ENCODE assay signal across 13 mouse cellular contexts in genomic region chr6:146387039-146387713, GRCm38 (mm10).
DNase-seq lines count a peak whose midpoint lies in the region; ATAC-seq and TF ChIP-seq lines count a peak whose summit lies in the region.
"Had no signal": no experiment of that assay in that cellular context is flagged by ENCODE, and none has a peak within 500 bp of the region (broad histone marks: within the 10 kb centered on the region; RNA-seq: fewer than 3 reads in every experiment).

No protein-coding gene starts in this region.

- TF ChIP-seq CTCF in heart, postnatal 0 days (IDR thresholded peaks at IDR 0.05; ENCODE audit: low read depth), result no peak

- DNase-seq in heart, postnatal 0 days (ENCODE audit: low spot score), result no peak
- DNase-seq in embryonic facial prominence, embryonic 10.5 days (ENCODE audit: low spot score), result no peak
- DNase-seq in B cell, adult 2 months, result no peak
- no peak for DNase-seq in cerebellum, adult 18-20 months
- DNase-seq in left cerebral cortex, postnatal 14 days (ENCODE audit: low spot score in 2 of 2), result no peak
- DNase-seq: gastrocnemius, postnatal 14 days; kidney, adult 11 months had no signal

- WGBS in heart, postnatal 0 days, result 40% methylated on average over 6 of the region's 6 CpGs
- 42% methylated on average over 6 of the region's 6 CpGs for WGBS in heart, embryonic 12.5 days
- 53% methylated on average over 6 of the region's 6 CpGs for WGBS in embryonic facial prominence, embryonic 10.5 days
- WGBS in intestine, embryonic 16.5 days, result 48% methylated on average over 6 of the region's 6 CpGs

- H3K4me1 ChIP-seq in heart, postnatal 0 days (ENCODE audit: control insufficient read depth, insufficient read depth), result no peaks in the 10 kb centered on the region
- H3K4me1 ChIP-seq in heart, embryonic 12.5 days (replicated peaks), result peaks cover 5% of the 10 kb centered on the region
- H3K4me1 ChIP-seq in embryonic facial prominence, embryonic 10.5 days, result peaks cover 12% of the 10 kb centered on the region
- peaks cover 6% of the 10 kb centered on the region for H3K4me1 ChIP-seq in intestine, embryonic 16.5 days (ENCODE audit: control insufficient read depth, insufficient read depth, low read length)

- intact Hi-C loops in left cerebral cortex, postnatal 14 days (cut with DNase I), result no loop called here

- no peak overlapping the region for H3K4me3 ChIP-seq in heart, postnatal 0 days (ENCODE audit: low read depth, low read length)
- H3K4me3 ChIP-seq in heart, embryonic 12.5 days, result no peak overlapping the region
- H3K4me3 ChIP-seq in embryonic facial prominence, embryonic 10.5 days, result no peak overlapping the region
- H3K4me3 ChIP-seq in intestine, embryonic 16.5 days (ENCODE audit: low read length), result no peak overlapping the region
- H3K4me3 ChIP-seq: embryonic facial prominence, embryonic 15.5 days; megakaryocyte, embryonic 14.5 days had no signal

- H3K27me3 ChIP-seq in heart, postnatal 0 days (ENCODE audit: control insufficient read depth, insufficient read depth, low read length), result no peaks in the 10 kb centered on the region
- no peaks in the 10 kb centered on the region for H3K27me3 ChIP-seq in heart, embryonic 12.5 days (replicated peaks)
- no peaks in the 10 kb centered on the region for H3K27me3 ChIP-seq in embryonic facial prominence, embryonic 10.5 days (replicated peaks; ENCODE audit: low read depth, poor library complexity, severe bottlenecking)
- no peaks in the 10 kb centered on the region for H3K27me3 ChIP-seq in intestine, embryonic 16.5 days (replicated peaks; ENCODE audit: control insufficient read depth, insufficient read depth, low read length)
- H3K27me3 ChIP-seq: embryonic facial prominence, embryonic 15.5 days; megakaryocyte, embryonic 14.5 days had no signal

- peak; percentile 27; the same call in 1 of the 2 replicates for ATAC-seq in heart, postnatal 0 days (ENCODE audit: insufficient read depth, low read depth)
- no peak for ATAC-seq in heart, embryonic 12.5 days (ENCODE audit: insufficient number of reproducible peaks, low FRiP score)
- ATAC-seq in CD4-positive, CD25-positive, alpha-beta regulatory T cell, adult 4 months, result peak; percentile 73
- peak; percentile 53; the same call in 1 of the 2 replicates for ATAC-seq in intestine, embryonic 16.5 days

- H3K27ac ChIP-seq in heart, postnatal 0 days (ENCODE audit: low read depth), result no peak overlapping the region
- no peak overlapping the region for H3K27ac ChIP-seq in heart, embryonic 12.5 days (ENCODE audit: poor library complexity, severe bottlenecking)
- H3K27ac ChIP-seq in embryonic facial prominence, embryonic 10.5 days (replicated peaks), result peak overlapping the region; percentile 49; the same call in 1 of the 2 replicates
- no peak overlapping the region for H3K27ac ChIP-seq in intestine, embryonic 16.5 days (ENCODE audit: low read length)
- H3K27ac ChIP-seq: embryonic facial prominence, embryonic 15.5 days had no signal

- H3K9ac ChIP-seq in heart, postnatal 0 days (replicated peaks; ENCODE audit: low read depth, low read length), result no peak overlapping the region
- no peak overlapping the region for H3K9ac ChIP-seq in heart, embryonic 12.5 days
- H3K9ac ChIP-seq in intestine, embryonic 16.5 days (ENCODE audit: low read depth, low read length), result no peak overlapping the region; the same call in 1 of the 2 replicates
- H3K9ac ChIP-seq: embryonic facial prominence, embryonic 15.5 days had no signal

- no peak overlapping the region for H3K4me2 ChIP-seq in heart, postnatal 0 days (ENCODE audit: low read depth, low read length)
- no peak overlapping the region for H3K4me2 ChIP-seq in heart, embryonic 12.5 days
- no peak overlapping the region for H3K4me2 ChIP-seq in intestine, embryonic 16.5 days (ENCODE audit: low read depth, low read length)
- H3K4me2 ChIP-seq: embryonic facial prominence, embryonic 15.5 days; liver, embryonic 11.5 days had no signal

- H3K36me3 ChIP-seq in heart, postnatal 0 days (replicated peaks; ENCODE audit: control insufficient read depth, insufficient read depth, low read length), result peaks cover 50% of the 10 kb centered on the region
- peaks cover 53% of the 10 kb centered on the region for H3K36me3 ChIP-seq in heart, embryonic 12.5 days
- H3K36me3 ChIP-seq in embryonic facial prominence, embryonic 10.5 days (replicated peaks), result no peaks in the 10 kb centered on the region
- no peaks in the 10 kb centered on the region; the same call in 1 of the 2 replicates for H3K36me3 ChIP-seq in intestine, embryonic 16.5 days (ENCODE audit: control insufficient read depth, insufficient read depth, low read length)
- H3K36me3 ChIP-seq: embryonic facial prominence, embryonic 15.5 days had no signal

- no peaks in the 10 kb centered on the region for H3K9me3 ChIP-seq in heart, postnatal 0 days (replicated peaks; ENCODE audit: control insufficient read depth, low read length)
- no peaks in the 10 kb centered on the region for H3K9me3 ChIP-seq in heart, embryonic 12.5 days (replicated peaks)
- H3K9me3 ChIP-seq in embryonic facial prominence, embryonic 10.5 days, result no peaks in the 10 kb centered on the region
- H3K9me3 ChIP-seq in intestine, embryonic 16.5 days (ENCODE audit: control insufficient read depth, low read length), result no peaks in the 10 kb centered on the region
- H3K9me3 ChIP-seq: embryonic facial prominence, embryonic 15.5 days; megakaryocyte, embryonic 14.5 days had no signal

- no peak for TF ChIP-seq EP300 in heart, postnatal 0 days (IDR thresholded peaks at IDR 0.05; ENCODE audit: low read depth)
